Comparison of ENCODE assay signal across 16 mouse cellular contexts in genomic region chr13:115109628-115110027, GRCm38 (mm10). TPM values are rescaled to one million over a fixed set of nuclear protein-coding genes. Genes with fewer than 3 reads are reported as not detected.
"Had no signal": no experiment of that assay in that cellular context is flagged by ENCODE, and none has a peak within 500 bp of the region (broad histone marks: within the 10 kb centered on the region; RNA-seq: fewer than 3 reads in every experiment).

No protein-coding gene starts in this region.

- ATAC-seq: intestine, embryonic 16.5 days; midbrain, embryonic 15.5 days had no signal

- H3K9me3 ChIP-seq: limb, embryonic 13.5 days; liver, embryonic 15.5 days; megakaryocyte, embryonic 14.5 days; midbrain, embryonic 15.5 days; neural tube, embryonic 12.5 days had no signal

- H3K4me3 ChIP-seq: limb, embryonic 13.5 days; liver, embryonic 15.5 days; megakaryocyte, embryonic 14.5 days; midbrain, embryonic 15.5 days; neural tube, embryonic 12.5 days had no signal

- H3K4me2 ChIP-seq: limb, embryonic 13.5 days; liver, embryonic 15.5 days; lung, embryonic 14.5 days; midbrain, embryonic 11.5 days; midbrain, embryonic 15.5 days; neural tube, embryonic 12.5 days had no signal

- DNase-seq: layer of hippocampus, adult 9-11 months; left cerebral cortex, postnatal 4 days; lung, embryonic 14.5 days; lung, postnatal 10 days; thymus, adult 18-20 months; thymus, postnatal 14 days had no signal

- H3K36me3 ChIP-seq: limb, embryonic 13.5 days; liver, embryonic 15.5 days; midbrain, embryonic 15.5 days; neural tube, embryonic 12.5 days had no signal

- H3K27ac ChIP-seq: limb, embryonic 13.5 days; liver, embryonic 15.5 days; macrophage; midbrain, embryonic 15.5 days; neural tube, embryonic 12.5 days had no signal

- H3K27me3 ChIP-seq: limb, embryonic 13.5 days; liver, embryonic 15.5 days; megakaryocyte, embryonic 14.5 days; midbrain, embryonic 15.5 days; neural tube, embryonic 12.5 days had no signal

- H3K4me1 ChIP-seq: limb, embryonic 13.5 days; liver, embryonic 15.5 days; megakaryocyte, embryonic 14.5 days; midbrain, embryonic 15.5 days; neural tube, embryonic 12.5 days had no signal

- H3K9ac ChIP-seq: limb, embryonic 13.5 days; liver, embryonic 15.5 days; lung, embryonic 14.5 days; midbrain, embryonic 15.5 days; neural tube, embryonic 12.5 days had no signal

RNA-seq across cellular contexts. Expression of gene Gm49395, which starts 7.9 kb away (rescaled TPM):
- total RNA-seq: monocyte, adult 5-6 weeks; neutrophil, adult 5-6 weeks had no signal
- polyA plus RNA-seq: macrophage had no signal
